Mouse (Mus musculus) hindbrain, embryonic 15.5 days (tissue): ENCODE measurements around the gene Cfap97d1. TPM values are rescaled to one million over a fixed set of nuclear protein-coding genes. Genes with fewer than 3 reads are reported as not detected.

Source experiments
- ATAC-seq: fragments of 200-750 bp; cut with Nextera tagmentation; 2 replicates; pipeline ENCODE4 v1.8.0; 2017; ENCODE audit warnings: low read depth, moderate number of reproducible peaks, moderate TSS enrichment; ENCODE audit not compliant: low FRiP score
- H3K27ac ChIP-seq: fragments of 300-500 bp; sonication (generic); replicated peaks from 2 replicates; pipeline ENCODE4 v1.5.1; 2015; ENCODE audit warnings: mild to moderate bottlenecking, inconsistent platforms
- H3K27me3 ChIP-seq: fragments of 300-500 bp; sonication (generic); 2 replicates; pipeline ENCODE4 v1.6.1; 2015; ENCODE audit warnings: control low read depth, inconsistent platforms
- H3K36me3 ChIP-seq: fragments of 300-500 bp; sonication (generic); 2 replicates; pipeline ENCODE4 v1.6.1; 2015; ENCODE audit warnings: control low read depth, inconsistent platforms
- H3K4me1 ChIP-seq: fragments of 300-500 bp; sonication (generic); replicated peaks from 2 replicates; pipeline ENCODE4 v1.6.1; 2015; ENCODE audit warnings: control low read depth, inconsistent platforms
- H3K4me2 ChIP-seq: fragments of 300-500 bp; sonication (generic); 2 replicates; pipeline ENCODE4 v1.6.1; 2015; ENCODE audit warnings: moderate library complexity, mild to moderate bottlenecking, inconsistent platforms
- H3K4me3 ChIP-seq: fragments of 300-500 bp; sonication (generic); 2 replicates; pipeline ENCODE4 v1.5.1; 2015; ENCODE audit warnings: mild to moderate bottlenecking, inconsistent platforms
- H3K9ac ChIP-seq: fragments of 300-500 bp; sonication (generic); 2 replicates; pipeline ENCODE4 v1.6.1; 2015; ENCODE audit warnings: inconsistent platforms
- H3K9me3 ChIP-seq: fragments of 300-500 bp; sonication (generic); 2 replicates; pipeline ENCODE4 v1.6.1; 2016; ENCODE audit warnings: control low read depth, inconsistent platforms
- WGBS: fragments of 180-500 bp; shearing (Covaris S2); methylation state at CpG from one replicate; pipeline ENCODE4 v1.1.7; 2015; 5-methylcytosine and 5-hydroxymethylcytosine counted together
- polyA plus RNA-seq: library from polyadenylated mRNA; unstranded; fragments of >200 nt; fragmentation: Nextera tagmentation; extraction: Ambion mirVana; gene quantifications from 2 replicates; pipeline ENCODE4 v1.2.1, GENCODE M21; 2015

Gene Cfap97d1
- polyA plus RNA-seq: not detected in 2 replicates

GRCm38 (mm10) chr11:101984054-101985025 is at the start of gene Cfap97d1:
TSS of gene Cfap97d1 (plus strand) at chr11:101984279.
- Histone ChIP-seq H3K9me3 (no peaks in the 10 kb centered on the region), H3K27ac (peak within 1 kb of the TSS; percentile 85), H3K4me3 (peak within 1 kb of the TSS; percentile 59), H3K4me1 (peaks cover 20% of the 10 kb centered on the region), H3K27me3 (no peaks in the 10 kb centered on the region), H3K4me2 (peak within 1 kb of the TSS; percentile 92), H3K9ac (peak within 1 kb of the TSS; percentile 69), H3K36me3 (no peaks in the 10 kb centered on the region)
- peak; percentile 84 for ATAC-seq
- WGBS: 1% methylated on average over 68 of the region's 71 CpGs

- WGBS: 76% methylated on average over 3 of the region's 3 CpGs
- Histone ChIP-seq H3K9me3 (no peaks in the 10 kb centered on the region), H3K4me1 (peaks cover 15% of the 10 kb centered on the region), H3K4me2 (no peak overlapping the region), H3K27ac (no peak overlapping the region), H3K36me3 (no peaks in the 10 kb centered on the region), H3K4me3 (no peak overlapping the region), H3K9ac (no peak overlapping the region), H3K27me3 (0 out of 2 replicates have a peak, but pooled peaks cover 4% of the 10 kb centered on the region)
- no peak for ATAC-seq
These were observed 48.3 kb upstream of the Cfap97d1 start for GRCm38 (mm10) chr11:101935743-101936142.

- no peak overlapping the region for H3K9ac ChIP-seq
- H3K4me1 ChIP-seq: peaks cover 15% of the 10 kb centered on the region
- no peak overlapping the region for H3K27ac ChIP-seq
- no peaks in the 10 kb centered on the region for H3K9me3 ChIP-seq
- 0 out of 2 replicates have a peak, but pooled peaks cover 4% of the 10 kb centered on the region for H3K27me3 ChIP-seq
- no peak overlapping the region for H3K4me3 ChIP-seq
- H3K4me2 ChIP-seq: peak overlapping the region; percentile 86
- no peak for ATAC-seq
- H3K36me3 ChIP-seq: no peaks in the 10 kb centered on the region
- 30% methylated on average over 7 of the region's 7 CpGs for WGBS
These were observed 47.7 kb upstream of the Cfap97d1 start for GRCm38 (mm10) chr11:101936421-101936820.

- Histone ChIP-seq H3K9ac (peak overlapping the region; percentile 48), H3K27me3 (0 out of 2 replicates have a peak, but pooled peaks cover 4% of the 10 kb centered on the region), H3K4me2 (peak overlapping the region; percentile 86), H3K4me1 (peaks cover 15% of the 10 kb centered on the region), H3K4me3 (peak overlapping the region; percentile 42), H3K36me3 (no peaks in the 10 kb centered on the region), H3K27ac (0 out of 2 replicates have a peak overlapping the region, but pooled peaks have one; percentile 29), H3K9me3 (no peaks in the 10 kb centered on the region)
- peak; percentile 56; the same call in 1 of the 2 replicates for ATAC-seq
- 1% methylated on average over 32 of the region's 32 CpGs for WGBS
These were observed 47.0 kb upstream of the Cfap97d1 start for GRCm38 (mm10) chr11:101937108-101937507.

GRCm38 (mm10) chr11:101943055-101943454 is 41.0 kb upstream of the Cfap97d1 start:
- ATAC-seq: no peak
- no peak overlapping the region for H3K9ac ChIP-seq
- H3K4me2 ChIP-seq: no peak overlapping the region
- WGBS: 43% methylated on average over 3 of the region's 3 CpGs
- no peaks in the 10 kb centered on the region for H3K4me1 ChIP-seq
- H3K4me3 ChIP-seq: no peak overlapping the region
- no peaks in the 10 kb centered on the region for H3K9me3 ChIP-seq
- H3K36me3 ChIP-seq: no peaks in the 10 kb centered on the region
- no peaks in the 10 kb centered on the region for H3K27me3 ChIP-seq
- no peak overlapping the region for H3K27ac ChIP-seq

GRCm38 (mm10) chr11:101946525-101946924 is 37.6 kb upstream of the Cfap97d1 start:
- WGBS: 35% methylated on average over 5 of the region's 5 CpGs
- Histone ChIP-seq H3K9me3 (no peaks in the 10 kb centered on the region), H3K4me1 (no peaks in the 10 kb centered on the region), H3K27me3 (0 out of 2 replicates have a peak, but pooled peaks cover 6% of the 10 kb centered on the region), H3K4me2 (no peak overlapping the region), H3K36me3 (no peaks in the 10 kb centered on the region), H3K4me3 (no peak overlapping the region), H3K9ac (no peak overlapping the region), H3K27ac (no peak overlapping the region)
- ATAC-seq: no peak

GRCm38 (mm10) chr11:101950021-101950420 is 34.1 kb upstream of the Cfap97d1 start:
- H3K4me1 ChIP-seq: peaks cover 14% of the 10 kb centered on the region; the same call in 1 of the 2 replicates
- H3K9ac ChIP-seq: no peak overlapping the region
- no peak overlapping the region for H3K4me2 ChIP-seq
- no peak overlapping the region for H3K4me3 ChIP-seq
- 0 out of 2 replicates have a peak, but pooled peaks cover 6% of the 10 kb centered on the region for H3K27me3 ChIP-seq
- H3K36me3 ChIP-seq: no peaks in the 10 kb centered on the region
- 90% methylated on average over 5 of the region's 5 CpGs for WGBS
- no peaks in the 10 kb centered on the region for H3K9me3 ChIP-seq
- H3K27ac ChIP-seq: no peak overlapping the region
- no peak for ATAC-seq

GRCm38 (mm10) chr11:101952541-101953341 is 31.3 kb upstream of the Cfap97d1 start:
- Histone ChIP-seq H3K36me3 (no peaks in the 10 kb centered on the region), H3K27ac (no peak overlapping the region), H3K4me3 (no peak overlapping the region), H3K4me1 (peaks cover 14% of the 10 kb centered on the region; the same call in 1 of the 2 replicates), H3K27me3 (0 out of 2 replicates have a peak, but pooled peaks cover 6% of the 10 kb centered on the region), H3K4me2 (peak overlapping the region; percentile 1; the same call in 1 of the 2 replicates), H3K9me3 (no peaks in the 10 kb centered on the region), H3K9ac (no peak overlapping the region)
- WGBS: 22% methylated on average over 24 of the region's 24 CpGs
- ATAC-seq: no peak; the same call in 1 of the 2 replicates

- 0 out of 2 replicates have a peak, but pooled peaks cover 6% of the 10 kb centered on the region for H3K27me3 ChIP-seq
- no peak overlapping the region for H3K4me2 ChIP-seq
- H3K4me3 ChIP-seq: no peak overlapping the region
- no peak for ATAC-seq
- no peaks in the 10 kb centered on the region for H3K9me3 ChIP-seq
- no peaks in the 10 kb centered on the region for H3K36me3 ChIP-seq
- H3K27ac ChIP-seq: no peak overlapping the region
- WGBS: 75% methylated on average over 4 of the region's 4 CpGs
- H3K9ac ChIP-seq: no peak overlapping the region
- peaks cover 14% of the 10 kb centered on the region; the same call in 1 of the 2 replicates for H3K4me1 ChIP-seq
These were observed 30.6 kb upstream of the Cfap97d1 start for GRCm38 (mm10) chr11:101953441-101953840.

GRCm38 (mm10) chr11:101957476-101957875 is 26.6 kb upstream of the Cfap97d1 start:
- H3K4me3 ChIP-seq: no peak overlapping the region
- H3K9ac ChIP-seq: no peak overlapping the region
- H3K36me3 ChIP-seq: no peaks in the 10 kb centered on the region
- H3K27me3 ChIP-seq: peaks cover 17% of the 10 kb centered on the region
- ATAC-seq: no peak
- H3K4me1 ChIP-seq: peaks cover 9% of the 10 kb centered on the region; the same call in 1 of the 2 replicates
- WGBS: 53% methylated on average over 5 of the region's 5 CpGs
- H3K9me3 ChIP-seq: no peaks in the 10 kb centered on the region
- no peak overlapping the region for H3K4me2 ChIP-seq
- no peak overlapping the region for H3K27ac ChIP-seq

- 4% methylated on average over 11 of the region's 11 CpGs for WGBS
- Histone ChIP-seq H3K4me2 (peak overlapping the region; percentile 94), H3K4me3 (peak overlapping the region; percentile 59), H3K27me3 (peaks cover 52% of the 10 kb centered on the region), H3K27ac (no peak overlapping the region), H3K9me3 (no peaks in the 10 kb centered on the region), H3K36me3 (no peaks in the 10 kb centered on the region), H3K4me1 (peaks cover 22% of the 10 kb centered on the region), H3K9ac (no peak overlapping the region)
- ATAC-seq: no peak
These were observed 21.0 kb upstream of the Cfap97d1 start for GRCm38 (mm10) chr11:101963043-101963442.
